Mouse (Mus musculus): ENCODE measurements around the gene Slc5a10.
"Not testable (repeated sequence)": the region's sequence is repeated elsewhere in the genome, so short reads cannot be mapped to it uniquely, and the experiment has no call there.

The Slc5a10 gene

GRCm38 (mm10) chr11:61649626-61650025 lies 71.0 kb downstream of the Slc5a10 start:
- DNase-seq (ENCODE audit: low spot score in 2 of 2), result no peak

- no peak for DNase-seq (ENCODE audit: low spot score in 2 of 2)
Measured at GRCm38 (mm10) chr11:61649163-61649580, 71.5 kb downstream of the Slc5a10 start.

- DNase-seq (ENCODE audit: low spot score in 2 of 2), result peak; percentile 65 to 77
Measured at GRCm38 (mm10) chr11:61648749-61649115, 71.9 kb downstream of the Slc5a10 start.

GRCm38 (mm10) chr11:61647956-61648748 lies 72.5 kb downstream of the Slc5a10 start:
- DNase-seq (ENCODE audit: low spot score in 2 of 2), result no peak

GRCm38 (mm10) chr11:61647110-61647910 lies 73.3 kb downstream of the Slc5a10 start:
- DNase-seq (ENCODE audit: low spot score in 2 of 2), result no peak

- DNase-seq (ENCODE audit: low spot score in 2 of 2), result no peak
Measured at GRCm38 (mm10) chr11:61646499-61647039, 74.1 kb downstream of the Slc5a10 start.

GRCm38 (mm10) chr11:61645357-61645857 lies 75.2 kb downstream of the Slc5a10 start:
- no peak for DNase-seq (ENCODE audit: low spot score in 2 of 2)

GRCm38 (mm10) chr11:61644576-61645326 lies 75.9 kb downstream of the Slc5a10 start:
- peak; percentile 51 to 64 for DNase-seq (ENCODE audit: low spot score in 2 of 2)

- DNase-seq (ENCODE audit: low spot score in 2 of 2), result no peak
Measured at GRCm38 (mm10) chr11:61643184-61643961, 77.3 kb downstream of the Slc5a10 start.

GRCm38 (mm10) chr11:61642106-61642505 lies 78.5 kb downstream of the Slc5a10 start:
- no peak for DNase-seq (ENCODE audit: low spot score in 2 of 2)

GRCm38 (mm10) chr11:61640585-61640984 lies 80.0 kb downstream of the Slc5a10 start:
- not testable (repeated sequence) for DNase-seq (ENCODE audit: low spot score in 2 of 2)

GRCm38 (mm10) chr11:61639601-61640177 lies 80.9 kb downstream of the Slc5a10 start:
- no peak for DNase-seq (ENCODE audit: low spot score in 2 of 2)

- no peak for DNase-seq (ENCODE audit: low spot score in 2 of 2)
Measured at GRCm38 (mm10) chr11:61638764-61639536, 81.7 kb downstream of the Slc5a10 start.

GRCm38 (mm10) chr11:61637856-61638255 lies 82.8 kb downstream of the Slc5a10 start:
- DNase-seq (ENCODE audit: low spot score in 2 of 2), result no peak

GRCm38 (mm10) chr11:61637413-61637812 lies 83.2 kb downstream of the Slc5a10 start:
- DNase-seq (ENCODE audit: low spot score in 2 of 2), result no peak

- DNase-seq (ENCODE audit: low spot score in 2 of 2), result not testable (repeated sequence)
Measured at GRCm38 (mm10) chr11:61636309-61636708, 84.3 kb downstream of the Slc5a10 start.

GRCm38 (mm10) chr11:61629621-61630020 lies 91.0 kb downstream of the Slc5a10 start:
- DNase-seq (ENCODE audit: low spot score in 2 of 2), result no peak

- DNase-seq (ENCODE audit: low spot score in 2 of 2), result no peak
Measured at GRCm38 (mm10) chr11:61626509-61626908, 94.1 kb downstream of the Slc5a10 start.

GRCm38 (mm10) chr11:61625136-61625535 lies 95.5 kb downstream of the Slc5a10 start:
- DNase-seq (ENCODE audit: low spot score in 2 of 2), result peak in 1 of 2 experiments; percentile 65
